Mouse (Mus musculus) erythroblast, embryonic 14.5 days (primary cell): Measurements from ENCODE around the gene Hs6st1. TPM values are rescaled to one million over a fixed set of nuclear protein-coding genes. Genes with fewer than 3 reads are reported as not detected.

ENCODE experiments used
- H3K27me3 ChIP-seq: 2 replicates; pipeline ENCODE4 v1.6.1; 2012; ENCODE audit warnings: inconsistent platforms; ENCODE audit not compliant: control insufficient read depth
- H3K36me3 ChIP-seq: 2 replicates; pipeline ENCODE4 v1.6.1; 2012; ENCODE audit warnings: mild to moderate bottlenecking, inconsistent platforms; ENCODE audit not compliant: control insufficient read depth
- H3K4me1 ChIP-seq: 2 replicates; pipeline ENCODE4 v1.6.1; 2012; ENCODE audit warnings: inconsistent platforms; ENCODE audit not compliant: control insufficient read depth
- H3K4me3 ChIP-seq: replicated peaks from 2 replicates; pipeline ENCODE3; 2012; ENCODE audit warnings: moderate library complexity, mild to moderate bottlenecking, inconsistent platforms
- H3K9me3 ChIP-seq: 2 replicates; pipeline ENCODE4 v1.6.1; 2012; ENCODE audit warnings: low read length, inconsistent platforms, mixed read lengths; ENCODE audit not compliant: control insufficient read depth
- GATA1 ChIP-seq: IDR thresholded peaks from 2 replicates; pipeline ENCODE4 v1.6.1; 2012; ENCODE audit warnings: low read length, inconsistent platforms, mixed read lengths
- TAL1 ChIP-seq: IDR thresholded peaks from 3 replicates; pipeline ENCODE4 v1.6.1; 2012; ENCODE audit warnings: low read length, inconsistent platforms, mixed read lengths
- polyA plus RNA-seq: library from polyadenylated mRNA; stranded (reverse); fragments of >175 nt; gene quantifications from 2 replicates; pipeline ENCODE4 v1.2.3, GENCODE M21; 2012

Gene Hs6st1
- polyA plus RNA-seq, 1 experiment: 20.5 TPM

- Histone ChIP-seq H3K9me3 (no peaks in the 10 kb centered on the region), H3K36me3 (peaks cover 5% of the 10 kb centered on the region), H3K4me1 (peaks cover 68% of the 10 kb centered on the region), H3K4me3 (no peak overlapping the region), H3K27me3 (no peaks in the 10 kb centered on the region)
- TF ChIP-seq TAL1 (no peak), GATA1 (no peak)
Measured at GRCm38 (mm10) chr1:36129881-36130280, 61.7 kb downstream of the Hs6st1 start.

- Histone ChIP-seq H3K4me1 (peaks cover 68% of the 10 kb centered on the region), H3K9me3 (no peaks in the 10 kb centered on the region), H3K4me3 (peak overlapping the region; percentile 0), H3K36me3 (peaks cover 5% of the 10 kb centered on the region), H3K27me3 (0 out of 2 replicates have a peak, but pooled peaks cover 2% of the 10 kb centered on the region)
- TF ChIP-seq GATA1 (peak; percentile 77), TAL1 (peak; percentile 66)
Measured at GRCm38 (mm10) chr1:36130307-36131035, 62.3 kb downstream of the Hs6st1 start.

- TF ChIP-seq GATA1: no peak
- Histone ChIP-seq H3K9me3 (no peaks in the 10 kb centered on the region), H3K27me3 (0 out of 2 replicates have a peak, but pooled peaks cover 2% of the 10 kb centered on the region), H3K4me1 (peaks cover 68% of the 10 kb centered on the region), H3K36me3 (peaks cover 5% of the 10 kb centered on the region), H3K4me3 (peak overlapping the region; percentile 62)
Measured at GRCm38 (mm10) chr1:36131154-36131553, 63.0 kb downstream of the Hs6st1 start.

GRCm38 (mm10) chr1:36131766-36132165, 63.6 kb downstream of the Hs6st1 start:
- 0 out of 2 replicates have a peak, but pooled peaks cover 2% of the 10 kb centered on the region for H3K27me3 ChIP-seq
- H3K4me3 ChIP-seq: peak overlapping the region; percentile 62
- peaks cover 5% of the 10 kb centered on the region for H3K36me3 ChIP-seq
- no peaks in the 10 kb centered on the region for H3K9me3 ChIP-seq
- peaks cover 65% of the 10 kb centered on the region for H3K4me1 ChIP-seq
- TF ChIP-seq TAL1 (no peak), GATA1 (no peak)

GRCm38 (mm10) chr1:36132211-36132610, 64.0 kb downstream of the Hs6st1 start:
- peaks cover 61% of the 10 kb centered on the region for H3K4me1 ChIP-seq
- no peaks in the 10 kb centered on the region for H3K9me3 ChIP-seq
- TF ChIP-seq TAL1: no peak
- no peak for TF ChIP-seq GATA1
- H3K4me3 ChIP-seq: peak overlapping the region; percentile 62
- 0 out of 2 replicates have a peak, but pooled peaks cover 2% of the 10 kb centered on the region for H3K27me3 ChIP-seq
- peaks cover 5% of the 10 kb centered on the region for H3K36me3 ChIP-seq

- Histone ChIP-seq H3K36me3 (peaks cover 5% of the 10 kb centered on the region), H3K27me3 (0 out of 2 replicates have a peak, but pooled peaks cover 2% of the 10 kb centered on the region), H3K4me1 (peaks cover 58% of the 10 kb centered on the region), H3K4me3 (peak overlapping the region; percentile 62), H3K9me3 (no peaks in the 10 kb centered on the region)
- TF ChIP-seq TAL1 (no peak), GATA1 (no peak)
Measured at GRCm38 (mm10) chr1:36133041-36133440, 64.8 kb downstream of the Hs6st1 start.

GRCm38 (mm10) chr1:36133647-36134046, 65.4 kb downstream of the Hs6st1 start:
- H3K27me3 ChIP-seq: 0 out of 2 replicates have a peak, but pooled peaks cover 2% of the 10 kb centered on the region
- no peak overlapping the region for H3K4me3 ChIP-seq
- H3K9me3 ChIP-seq: no peaks in the 10 kb centered on the region
- TF ChIP-seq GATA1 (no peak), TAL1 (no peak)
- H3K4me1 ChIP-seq: peaks cover 54% of the 10 kb centered on the region
- peaks cover 5% of the 10 kb centered on the region for H3K36me3 ChIP-seq

GRCm38 (mm10) chr1:36134584-36134983, 66.4 kb downstream of the Hs6st1 start:
- Histone ChIP-seq H3K4me3 (no peak overlapping the region), H3K27me3 (0 out of 2 replicates have a peak, but pooled peaks cover 2% of the 10 kb centered on the region), H3K36me3 (peaks cover 5% of the 10 kb centered on the region), H3K4me1 (peaks cover 45% of the 10 kb centered on the region), H3K9me3 (no peaks in the 10 kb centered on the region)
- TF ChIP-seq TAL1 (no peak), GATA1 (no peak)

- Histone ChIP-seq H3K36me3 (peaks cover 43% of the 10 kb centered on the region), H3K4me3 (no peak overlapping the region), H3K9me3 (no peaks in the 10 kb centered on the region), H3K27me3 (0 out of 2 replicates have a peak, but pooled peaks cover 1% of the 10 kb centered on the region), H3K4me1 (no peaks in the 10 kb centered on the region; the same call in none of the 2 replicates)
- TF ChIP-seq TAL1: no peak
- TF ChIP-seq GATA1: no peak
Measured at GRCm38 (mm10) chr1:36140311-36140710, 72.1 kb downstream of the Hs6st1 start.
